Mouse (Mus musculus) cerebellum, adult 11 months (tissue): ENCODE results near the gene Npb.
A peak's percentile ranks its signal among the peaks of the same experiment; 100 is the strongest.

Source experiments
- DNase-seq: peaks from one replicate; pipeline ENCODE4 v3.0.0; 2022

Npb gene

GRCm38 (mm10) chr11:120633520-120634343, 25.5 kb downstream of the Npb start, which contains the start of gene Mafg:
TSS of gene Mafg (minus strand) at chr11:120633600.
- peak; percentile 91 for DNase-seq

GRCm38 (mm10) chr11:120634810-120635209, 26.5 kb downstream of the Npb start:
- no peak for DNase-seq

GRCm38 (mm10) chr11:120641255-120641654, 33.0 kb downstream of the Npb start:
- DNase-seq: no peak

DNA sequence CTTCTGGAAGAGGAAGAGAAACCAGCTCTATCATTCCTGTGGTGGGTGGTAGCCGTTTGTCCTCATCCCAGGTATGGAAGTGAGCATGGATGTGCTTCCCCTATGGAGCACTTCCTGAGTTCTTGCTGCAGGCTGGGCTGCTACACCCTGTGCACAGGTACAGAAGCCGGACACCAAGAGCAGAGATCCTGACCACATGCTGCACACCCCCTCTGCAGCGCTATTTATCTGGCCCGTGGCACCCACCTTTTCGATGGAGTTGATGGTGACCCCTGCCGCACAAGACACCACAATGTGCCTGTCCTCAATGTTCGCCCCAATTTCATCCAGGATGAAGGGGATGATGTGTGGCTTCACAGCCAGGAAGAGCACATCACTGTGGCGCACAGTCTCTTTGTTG, 33.6 kb downstream of the Npb start:
- DNase-seq: no peak

DNA sequence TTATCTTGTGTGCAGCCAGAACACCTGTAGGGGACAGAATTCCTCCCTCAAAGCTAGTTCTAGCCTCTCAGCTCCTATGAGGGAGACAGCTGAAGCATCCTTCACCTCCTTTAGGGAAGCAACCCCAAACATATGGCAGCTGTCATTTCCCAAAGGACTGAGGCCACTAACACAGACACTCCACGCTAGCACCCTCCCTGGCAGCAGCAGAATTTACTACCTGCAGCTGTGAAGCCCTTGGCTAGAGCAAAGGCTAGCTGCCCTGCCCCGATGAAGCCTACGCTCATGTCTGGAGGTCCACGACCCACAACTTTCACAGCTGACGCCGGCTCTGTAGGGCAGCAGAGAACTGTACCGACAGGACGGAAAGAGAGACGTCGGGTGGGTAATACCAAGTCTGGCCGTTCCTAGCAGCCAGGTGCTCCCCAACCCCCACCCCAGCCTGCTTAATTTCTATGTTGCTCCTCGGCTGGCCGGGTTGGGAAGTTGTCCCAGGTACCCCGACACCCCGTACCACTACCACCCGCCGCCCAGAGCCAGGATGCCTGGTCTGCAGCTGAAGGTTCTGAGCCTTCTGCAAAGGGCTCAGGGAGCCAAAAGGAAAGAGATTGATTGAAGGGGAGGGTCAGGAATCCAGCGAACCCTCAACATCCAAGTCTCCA, 34.8 kb downstream of the Npb start:
- no peak for DNase-seq

GRCm38 (mm10) chr11:120643601-120643987, 35.3 kb downstream of the Npb start, which contains the start of gene Pycr1:
TSS of gene Pycr1 (minus strand) at chr11:120643769.
- DNase-seq: peak; percentile 87

- DNase-seq: no peak
Measured at GRCm38 (mm10) chr11:120647047-120647830, 39.0 kb downstream of the Npb start.

DNA sequence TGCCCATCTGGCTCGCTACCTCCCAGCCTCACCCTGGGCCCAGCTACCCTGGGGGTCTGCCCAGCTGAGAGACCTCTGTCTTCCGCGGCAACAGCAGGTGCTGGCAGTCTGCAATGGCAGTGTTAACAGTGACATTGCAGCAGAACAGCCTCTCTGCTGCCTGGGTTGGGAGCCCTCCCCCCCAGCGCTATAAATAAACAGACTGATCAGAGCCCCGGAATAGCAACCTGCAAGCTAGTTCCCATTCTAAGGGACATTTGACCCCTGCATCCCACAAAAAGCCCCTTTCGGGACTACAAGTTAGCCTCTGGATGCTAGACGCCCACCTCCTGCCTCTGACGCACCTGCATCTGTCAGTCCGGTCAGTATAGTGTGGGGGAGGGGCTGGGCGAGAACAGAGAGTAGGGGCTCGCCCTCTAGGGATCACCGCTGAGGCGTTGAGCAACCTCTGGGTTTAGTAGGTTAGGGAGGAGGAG, 39.8 kb downstream of the Npb start, which contains the start of gene Myadml2:
Myadml2 (minus strand) TSS at position 158 of the 476 bp plus-strand sequence.
- DNase-seq: peak; percentile 49

DNA sequence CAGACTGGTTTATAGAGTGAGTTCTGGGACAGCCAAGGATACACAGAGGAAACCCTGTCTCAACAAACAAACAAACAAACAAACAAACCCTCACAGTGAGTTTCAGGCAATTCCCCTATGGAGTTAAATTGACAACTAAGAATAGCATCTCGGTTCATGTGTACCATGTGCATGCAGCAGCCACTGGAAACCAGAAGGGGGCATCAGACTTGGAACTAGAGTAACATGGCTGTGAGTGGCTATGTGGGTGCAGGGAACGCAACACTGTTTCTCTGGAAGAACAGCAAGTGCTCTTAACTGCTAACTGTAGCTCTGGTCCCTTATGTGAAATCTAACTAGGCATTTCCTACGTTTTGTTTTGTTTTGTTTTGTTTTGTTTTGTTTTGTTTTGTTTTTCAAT, 43.6 kb downstream of the Npb start:
- no peak for DNase-seq

DNA sequence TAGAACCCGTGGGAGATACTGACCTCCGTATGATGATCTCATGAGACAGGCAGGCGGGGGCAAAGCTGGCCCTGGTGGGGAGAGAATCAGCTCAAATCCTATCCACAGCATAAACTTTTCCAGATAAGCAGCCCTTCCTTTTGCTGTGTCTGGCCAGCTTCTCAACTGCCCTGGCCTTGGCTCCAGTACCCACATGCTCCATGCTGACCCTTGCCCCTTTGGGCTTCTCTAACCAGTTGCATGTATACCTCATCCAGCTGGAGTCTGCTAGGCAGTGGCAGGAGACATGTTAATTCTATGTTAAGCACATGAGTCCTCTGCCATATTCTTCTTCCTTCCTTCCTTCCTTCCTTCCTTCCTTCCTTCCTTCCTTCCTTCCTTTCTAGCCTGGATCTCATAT, 46.5 kb downstream of the Npb start:
- DNase-seq: no peak

DNA sequence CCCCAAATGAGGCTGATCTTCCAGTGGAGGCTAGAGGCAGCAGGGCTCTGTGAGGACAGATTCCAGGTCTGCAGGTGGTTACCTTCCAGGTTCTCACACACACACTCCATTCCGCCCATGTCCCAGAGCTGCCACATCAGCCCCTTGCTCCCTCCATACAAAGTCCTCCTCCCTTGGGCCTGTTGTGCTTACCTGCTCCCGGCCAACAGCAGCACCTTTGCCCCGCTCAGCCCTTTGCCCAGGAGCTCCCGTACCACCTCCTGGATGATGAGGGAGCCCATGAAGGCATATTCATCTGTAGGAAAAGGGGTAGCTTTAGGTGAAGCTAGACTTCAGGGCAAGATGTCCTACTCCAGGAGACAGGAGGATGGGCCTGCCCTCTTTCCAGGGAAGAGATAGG, 49.0 kb downstream of the Npb start:
- DNase-seq: no peak
